Mouse (Mus musculus): Measurements from ENCODE around the gene Sarnp. TPM values are rescaled to one million over a fixed set of nuclear protein-coding genes. Genes with fewer than 3 reads are reported as not detected.

The Sarnp gene
- polyA plus RNA-seq (2021) = 105 TPM

DNA sequence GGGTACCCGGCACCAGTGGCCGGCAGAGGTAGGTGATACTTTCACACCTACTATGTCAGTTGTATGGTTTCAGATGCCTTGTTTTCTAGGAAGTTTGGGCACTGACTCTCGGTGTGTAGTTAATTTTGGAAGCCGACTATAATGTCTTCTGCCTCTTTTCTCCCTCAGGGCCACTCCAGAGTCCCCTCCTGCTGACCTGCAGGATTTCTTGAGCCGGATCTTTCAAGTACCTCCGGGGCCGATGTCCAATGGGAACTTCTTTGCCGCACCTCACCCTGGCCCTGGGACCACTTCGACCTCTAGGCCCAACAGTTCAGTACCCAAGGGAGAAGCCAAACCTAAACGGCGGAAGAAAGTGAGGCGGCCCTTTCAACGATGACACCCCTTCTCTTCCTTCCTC, at the start of gene Sarnp:
Gene Sarnp, plus strand, starts transcription at position 301 of the 400 bp plus-strand sequence.
- ChIA-PET CTCF (no interaction called here), POLR2A (no interaction called here)
- ATAC-seq (no peak), DNase-seq (ENCODE audit: low read depth, low spot score) (no peak)
- TF ChIP-seq CTCF (IDR thresholded peaks at IDR 0.05) = no peak
- in situ Hi-C loops (cut with MboI; ENCODE audit: low pct_unique_long_range_greater_than_20kb) = no loop called here
- no peaks in the 10 kb centered on the region for H3K27me3 ChIP-seq

DNA sequence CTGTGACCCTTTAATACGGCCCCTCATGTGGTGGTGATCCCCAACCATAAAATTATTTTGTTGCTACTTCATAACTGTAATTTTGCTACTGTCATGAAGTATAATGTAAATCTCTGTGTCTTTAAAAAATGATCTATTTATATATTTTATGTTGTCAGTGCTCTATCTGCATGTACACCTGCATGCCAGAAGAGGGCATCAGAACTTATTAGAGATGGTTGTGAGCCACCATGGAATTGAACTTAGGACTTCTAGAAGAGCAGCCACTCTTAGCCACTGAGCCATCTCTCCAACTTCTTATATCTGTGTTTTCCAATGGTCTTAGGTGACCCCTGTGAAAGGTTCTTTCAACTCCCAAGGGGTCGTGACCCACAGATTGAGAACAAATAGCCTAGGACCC, 44.2 kb upstream of the Sarnp start:
- TF ChIP-seq CTCF (IDR thresholded peaks at IDR 0.05) = peak; percentile 61
- ChIA-PET CTCF (interaction anchor here (1.1 to 2.2 kb wide), 5 partner anchors 10 to 28 kb away, joined by 3 to 9 read pairs (median 4); partner anchors contain the start of gene Mmp19), POLR2A (no interaction called here)
- ATAC-seq = no peak
- DNase-seq (ENCODE audit: low read depth, low spot score) = no peak
- in situ Hi-C loops (cut with MboI; ENCODE audit: low pct_unique_long_range_greater_than_20kb) = no loop called here
- no peaks in the 10 kb centered on the region for H3K27me3 ChIP-seq

DNA sequence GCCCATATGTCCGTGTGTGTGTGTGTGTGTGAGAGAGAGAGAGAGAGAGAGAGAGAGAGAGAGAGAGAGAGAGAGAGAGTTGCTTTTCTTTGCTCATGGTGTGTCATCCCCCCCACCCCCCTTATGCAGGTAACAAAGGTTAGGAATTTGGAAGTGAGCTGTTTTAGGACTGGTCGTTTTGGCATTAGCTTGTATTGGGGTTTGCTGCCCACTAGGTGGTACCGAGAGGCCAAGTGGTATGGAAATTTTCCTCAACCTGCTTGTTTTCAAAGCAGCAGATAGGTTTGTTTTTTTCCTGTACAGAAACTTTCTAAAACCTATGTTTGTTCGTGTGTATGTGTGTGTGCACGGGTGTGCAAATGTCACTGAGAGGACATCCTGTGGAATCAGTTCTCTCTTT, 43.4 kb upstream of the Sarnp start:
- in situ Hi-C loops (cut with MboI; ENCODE audit: low pct_unique_long_range_greater_than_20kb) = no loop called here
- DNase-seq (ENCODE audit: low read depth, low spot score) = no peak
- peak; percentile 42 for TF ChIP-seq CTCF (IDR thresholded peaks at IDR 0.05)
- POLR2A ChIA-PET = interaction anchor here (0.7 kb wide), 1 partner anchor 171 kb away, joined by 3 read pairs; no protein-coding TSS in a partner anchor
- CTCF ChIA-PET = interaction anchor here (1.1 to 2.2 kb wide), 4 partner anchors 11 to 29 kb away, joined by 3 to 9 read pairs (median 5); no protein-coding TSS in a partner anchor
- no peaks in the 10 kb centered on the region for H3K27me3 ChIP-seq
- no peak for ATAC-seq

DNA sequence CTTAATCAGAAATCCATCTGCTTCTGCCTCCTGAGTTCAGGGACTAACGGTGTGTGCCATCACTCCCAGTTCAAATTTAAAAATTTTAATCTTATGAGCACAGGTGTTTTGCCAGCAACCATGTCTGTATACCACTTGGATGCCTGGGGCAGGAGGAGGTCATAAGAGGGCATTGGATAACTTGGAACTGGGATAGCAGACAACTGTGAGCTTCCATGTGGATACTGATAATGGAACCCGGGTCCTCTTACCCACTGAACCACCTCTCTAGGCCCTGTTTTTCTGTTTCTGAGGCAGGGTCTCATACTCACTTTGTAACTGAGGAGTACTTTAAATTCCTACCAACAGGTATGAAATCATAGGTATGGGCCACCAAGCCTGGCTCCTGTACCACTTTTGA, 38.7 kb upstream of the Sarnp start:
- DNase-seq (ENCODE audit: low read depth, low spot score) = no peak
- ChIA-PET CTCF (interaction anchor here (1.2 to 1.5 kb wide), 2 partner anchors 10 to 12 kb away, joined by 3 to 6 read pairs; partner anchors contain the start of gene Mmp19), POLR2A (interaction anchor here (0.9 kb wide), 1 partner anchor 29 kb away, joined by 3 read pairs; no protein-coding TSS in a partner anchor)
- no peaks in the 10 kb centered on the region for H3K27me3 ChIP-seq
- ATAC-seq = no peak
- TF ChIP-seq CTCF (IDR thresholded peaks at IDR 0.05) = no peak
- in situ Hi-C loops (cut with MboI; ENCODE audit: low pct_unique_long_range_greater_than_20kb) = no loop called here

DNA sequence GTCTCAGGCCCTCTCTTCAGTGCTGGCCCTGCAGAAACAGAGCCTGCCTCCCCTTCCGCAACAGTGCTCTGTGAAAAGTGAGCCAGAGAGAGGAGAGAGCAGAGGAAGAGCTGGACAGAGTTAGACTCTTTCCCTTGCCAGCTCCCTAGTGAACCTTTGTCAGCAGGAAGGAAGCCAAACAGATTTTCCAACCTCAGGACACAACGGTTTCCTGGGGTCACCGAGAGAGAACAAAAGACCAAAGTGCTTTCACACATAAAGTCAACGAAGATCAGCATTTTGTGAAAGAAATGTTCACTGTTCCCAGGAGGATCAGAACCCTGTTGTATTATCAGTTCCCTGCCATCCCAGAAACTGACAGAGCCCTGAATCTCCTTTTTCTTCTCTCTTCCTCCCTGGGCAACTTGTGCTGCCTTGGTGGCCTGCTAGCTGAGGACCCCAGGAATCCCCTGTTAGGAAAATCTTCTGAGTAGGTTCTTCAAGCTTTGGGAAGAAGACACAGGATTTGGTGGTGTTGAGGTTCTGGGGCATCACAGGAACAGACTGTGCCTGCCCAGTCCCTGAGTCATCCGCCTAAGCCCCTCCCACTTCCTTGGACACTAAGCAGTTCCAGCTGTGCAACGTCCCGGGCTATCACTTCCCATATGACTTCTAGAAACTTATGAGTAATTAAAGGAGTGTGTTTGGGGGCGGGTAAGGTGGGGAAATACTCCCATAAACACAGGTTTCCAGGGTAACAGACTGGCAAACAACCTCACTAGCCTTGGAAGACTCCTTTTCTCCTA, 37.9 kb upstream of the Sarnp start:
- CTCF ChIA-PET = interaction anchor here (1.2 to 1.5 kb wide), 2 partner anchors 9 to 11 kb away, joined by 3 to 6 read pairs; partner anchors contain the start of gene Mmp19
- POLR2A ChIA-PET = interaction anchor here (0.9 kb wide), 1 partner anchor 30 kb away, joined by 3 read pairs; no protein-coding TSS in a partner anchor

DNA sequence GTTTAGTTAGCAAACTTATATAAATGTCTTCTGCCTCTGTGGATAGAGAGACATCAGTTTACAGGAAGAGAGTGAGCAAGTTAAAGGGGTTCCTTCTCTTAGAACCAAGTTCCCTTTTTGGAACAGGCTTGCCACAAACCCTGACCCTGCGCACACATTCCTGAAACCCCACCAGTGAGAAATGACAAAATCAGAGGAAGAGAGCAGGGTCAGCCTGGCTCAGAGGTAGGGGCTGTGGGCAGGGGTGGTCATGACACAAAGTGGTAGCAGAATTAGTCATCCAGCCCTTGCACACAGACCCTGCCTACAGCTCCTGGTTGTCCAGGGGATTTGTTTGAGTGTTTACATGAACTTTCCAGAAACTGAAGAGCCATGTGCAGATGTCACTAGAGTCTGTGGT, 36.9 kb upstream of the Sarnp start:
- no peak for TF ChIP-seq CTCF (IDR thresholded peaks at IDR 0.05)
- ATAC-seq (no peak), DNase-seq (ENCODE audit: low read depth, low spot score) (no peak)
- ChIA-PET POLR2A (no interaction called here), CTCF (no interaction called here)
- no peaks in the 10 kb centered on the region for H3K27me3 ChIP-seq
- in situ Hi-C loops (cut with MboI; ENCODE audit: low pct_unique_long_range_greater_than_20kb) = no loop called here

More for the DNA sequence above, 37.9 kb upstream of the Sarnp start:
- in situ Hi-C loops (cut with MboI; ENCODE audit: low pct_unique_long_range_greater_than_20kb) = no loop called here
- DNase-seq (ENCODE audit: low read depth, low spot score) (peak; percentile 71), ATAC-seq (peak; percentile 99)
- no peak for TF ChIP-seq CTCF (IDR thresholded peaks at IDR 0.05)
- no peaks in the 10 kb centered on the region for H3K27me3 ChIP-seq

DNA sequence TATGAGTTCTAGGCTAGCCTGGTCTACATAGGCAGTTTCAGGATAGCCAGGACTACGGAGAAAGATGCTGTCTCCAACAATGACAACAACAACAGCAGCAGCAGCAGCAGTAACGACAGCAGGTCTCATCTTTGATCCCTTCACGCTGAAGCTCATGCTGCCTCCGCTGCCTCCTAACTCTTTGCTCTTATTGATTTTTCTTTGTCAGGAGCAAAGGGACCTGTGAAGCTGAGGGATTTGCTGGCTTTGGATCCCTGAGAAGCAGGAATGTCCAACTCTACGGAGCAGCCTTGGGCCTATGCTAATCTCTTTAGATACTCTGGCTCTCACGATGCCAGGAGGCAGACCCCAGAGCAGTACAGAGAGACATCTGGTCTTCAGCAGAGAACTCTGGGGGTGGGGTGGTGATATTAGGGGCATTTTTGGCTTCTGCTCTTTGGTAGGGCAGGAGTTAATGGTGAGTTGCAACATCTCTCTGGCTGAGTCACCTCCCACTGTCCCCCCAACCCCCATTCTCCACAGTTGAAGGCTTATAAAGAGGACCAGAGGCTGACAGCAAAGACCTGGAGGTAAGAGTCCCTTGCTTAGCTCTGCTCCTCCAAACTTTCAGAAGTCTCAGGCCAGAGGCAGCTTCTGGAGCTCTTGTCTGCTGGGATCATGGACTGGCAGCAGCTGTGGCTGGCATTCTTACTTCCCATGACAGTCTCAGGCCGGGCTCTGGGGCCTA, 26.6 kb upstream of the Sarnp start, which contains the start of gene Mmp19:
Gene Mmp19, plus strand, starts transcription at position 513 of the 727 bp plus-strand sequence.
- H3K27me3 ChIP-seq = no peaks in the 10 kb centered on the region
- in situ Hi-C loops (cut with MboI; ENCODE audit: low pct_unique_long_range_greater_than_20kb) = no loop called here
- TF ChIP-seq CTCF (IDR thresholded peaks at IDR 0.05) = no peak
- no peak for DNase-seq (ENCODE audit: low read depth, low spot score)
- CTCF ChIA-PET = interaction anchor here (1.7 to 2.4 kb wide), 3 partner anchors 11 to 18 kb away, joined by 4 to 6 read pairs (median 6); no protein-coding TSS in a partner anchor
- ATAC-seq = peak; percentile 54
- POLR2A ChIA-PET = interaction anchor here (1.4 kb wide), 1 partner anchor 10 kb away, joined by 3 read pairs; no protein-coding TSS in a partner anchor

DNA sequence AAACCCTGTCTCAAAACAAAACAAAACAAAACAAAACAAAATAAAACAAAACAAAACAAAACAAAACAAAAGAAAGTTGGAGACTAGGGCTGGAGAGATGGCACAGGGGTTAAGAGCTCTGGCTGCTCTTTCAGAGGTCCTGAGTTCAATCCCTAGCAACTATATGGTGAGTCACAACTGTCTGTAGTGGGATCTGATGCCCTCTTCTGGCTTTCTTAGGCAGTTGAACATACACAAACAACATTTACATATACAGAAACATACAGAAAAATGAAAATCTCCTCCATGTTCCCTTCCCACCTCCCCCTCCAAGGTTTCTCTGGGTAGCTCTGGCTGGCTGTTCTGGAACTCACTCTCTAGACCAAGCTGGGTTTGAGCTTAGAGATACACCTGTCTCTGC, 25.1 kb upstream of the Sarnp start:
- TF ChIP-seq CTCF (IDR thresholded peaks at IDR 0.05) = no peak
- H3K27me3 ChIP-seq = no peaks in the 10 kb centered on the region
- DNase-seq (ENCODE audit: low read depth, low spot score) (no peak), ATAC-seq (no peak)
- POLR2A ChIA-PET = no interaction called here
- in situ Hi-C loops (cut with MboI; ENCODE audit: low pct_unique_long_range_greater_than_20kb) = no loop called here
- CTCF ChIA-PET = interaction anchor here (1.0 to 2.4 kb wide), 3 partner anchors 9 to 20 kb away, joined by 3 to 6 read pairs (median 4); no protein-coding TSS in a partner anchor

DNA sequence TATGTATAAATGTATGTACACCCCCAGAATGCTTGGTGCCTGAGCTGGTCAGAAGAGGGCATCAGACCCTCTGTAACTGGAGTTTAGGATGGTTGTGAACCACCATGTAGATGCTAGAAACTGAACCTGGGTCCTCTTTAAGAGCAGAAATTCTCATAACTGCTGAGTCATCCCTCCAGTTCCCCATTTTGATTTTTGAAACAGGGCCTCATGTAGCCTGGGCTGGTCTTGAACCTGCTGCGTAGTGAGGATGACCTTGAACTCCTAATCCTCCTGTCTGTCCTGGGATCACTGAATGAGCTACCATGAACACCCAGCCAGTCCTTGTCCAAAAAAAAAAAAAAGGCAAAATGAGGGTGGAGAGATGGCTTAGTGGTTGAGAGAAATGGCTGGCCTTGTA, 23.9 kb upstream of the Sarnp start:
- in situ Hi-C loops (cut with MboI; ENCODE audit: low pct_unique_long_range_greater_than_20kb) = no loop called here
- ChIA-PET CTCF (interaction anchor here (0.8 to 2.4 kb wide), 2 partner anchors 8 to 9 kb away, joined by 3 to 6 read pairs; no protein-coding TSS in a partner anchor), POLR2A (no interaction called here)
- no peaks in the 10 kb centered on the region for H3K27me3 ChIP-seq
- ATAC-seq (no peak), DNase-seq (ENCODE audit: low read depth, low spot score) (no peak)
- TF ChIP-seq CTCF (IDR thresholded peaks at IDR 0.05) = no peak

DNA sequence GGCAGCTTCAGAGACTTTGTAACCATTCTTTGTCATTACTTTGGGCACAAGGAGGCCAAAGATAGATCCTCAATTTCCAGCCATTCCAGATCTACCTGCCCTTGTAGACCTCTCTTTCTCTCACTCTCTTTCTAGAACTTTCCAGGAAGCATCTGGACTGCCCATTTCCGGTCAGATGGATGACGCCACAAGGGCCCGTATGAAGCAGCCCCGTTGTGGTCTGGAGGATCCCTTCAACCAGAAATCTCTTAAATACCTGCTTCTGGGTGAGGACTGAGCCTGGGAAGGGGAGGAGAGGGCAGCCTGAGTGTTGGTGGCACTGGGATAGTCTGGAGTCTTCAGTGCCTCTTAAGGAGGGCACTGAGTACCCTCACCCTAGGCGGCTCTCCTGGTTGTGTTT, 22.7 kb upstream of the Sarnp start:
- CTCF ChIA-PET = no interaction called here
- POLR2A ChIA-PET = interaction anchor here (1.0 kb wide), 1 partner anchor 8 kb away, joined by 3 read pairs; no protein-coding TSS in a partner anchor

More for the DNA sequence above, 22.7 kb upstream of the Sarnp start:
- TF ChIP-seq CTCF (IDR thresholded peaks at IDR 0.05) = no peak
- in situ Hi-C loops (cut with MboI; ENCODE audit: low pct_unique_long_range_greater_than_20kb) = no loop called here
- DNase-seq (ENCODE audit: low read depth, low spot score) = no peak
- no peaks in the 10 kb centered on the region for H3K27me3 ChIP-seq
- no peak for ATAC-seq

Measured in Patski (cell line).